Mouse (Mus musculus) neural tube, embryonic 15.5 days (tissue): ENCODE data around the gene Zfp385c. TPM values are rescaled to one million over a fixed set of nuclear protein-coding genes. Genes with fewer than 3 reads are reported as not detected.

Source experiments
- ATAC-seq: fragments of 200-750 bp; cut with Nextera tagmentation; 2 replicates; pipeline ENCODE4 v1.8.0; 2017; ENCODE audit warnings: mild to moderate bottlenecking, moderate TSS enrichment, moderate library complexity; ENCODE audit not compliant: low FRiP score
- H3K27ac ChIP-seq: fragments of 300-500 bp; sonication (generic); replicated peaks from 2 replicates; pipeline ENCODE4 v1.5.1; 2015; ENCODE audit warnings: mild to moderate bottlenecking, inconsistent platforms
- H3K27me3 ChIP-seq: fragments of 300-500 bp; sonication (generic); replicated peaks from 2 replicates; pipeline ENCODE4 v1.6.1; 2015; ENCODE audit warnings: inconsistent platforms
- H3K36me3 ChIP-seq: fragments of 300-500 bp; sonication (generic); 2 replicates; pipeline ENCODE4 v1.6.1; 2015; ENCODE audit warnings: inconsistent platforms
- H3K4me1 ChIP-seq: fragments of 300-500 bp; sonication (generic); 2 replicates; pipeline ENCODE4 v1.6.1; 2015; ENCODE audit warnings: inconsistent platforms
- H3K4me2 ChIP-seq: fragments of 300-500 bp; sonication (generic); 2 replicates; pipeline ENCODE4 v1.6.1; 2015; ENCODE audit warnings: inconsistent platforms, mild to moderate bottlenecking, moderate library complexity
- H3K4me3 ChIP-seq: fragments of 300-500 bp; sonication (generic); replicated peaks from 2 replicates; pipeline ENCODE4 v1.5.1; 2015; ENCODE audit warnings: mild to moderate bottlenecking, inconsistent platforms
- H3K9ac ChIP-seq: fragments of 300-500 bp; sonication (generic); replicated peaks from 2 replicates; pipeline ENCODE4 v1.6.1; 2015; ENCODE audit warnings: mild to moderate bottlenecking, inconsistent platforms
- H3K9me3 ChIP-seq: fragments of 300-500 bp; sonication (generic); replicated peaks from 2 replicates; pipeline ENCODE4 v1.6.1; 2016; ENCODE audit warnings: inconsistent platforms
- WGBS: fragments of 180-500 bp; shearing (Covaris S2); methylation state at CpG from one replicate; pipeline ENCODE4 v1.1.7; 2015; ENCODE audit warnings: mixed read lengths; 5-methylcytosine and 5-hydroxymethylcytosine counted together
- polyA plus RNA-seq: library from polyadenylated mRNA; unstranded; fragments of >200 nt; fragmentation: Nextera tagmentation; extraction: Ambion mirVana; gene quantifications from 2 replicates; pipeline ENCODE4 v1.2.1, GENCODE M21; 2015

The Zfp385c gene
- 0.77 TPM in 2 replicates for polyA plus RNA-seq

DNA sequence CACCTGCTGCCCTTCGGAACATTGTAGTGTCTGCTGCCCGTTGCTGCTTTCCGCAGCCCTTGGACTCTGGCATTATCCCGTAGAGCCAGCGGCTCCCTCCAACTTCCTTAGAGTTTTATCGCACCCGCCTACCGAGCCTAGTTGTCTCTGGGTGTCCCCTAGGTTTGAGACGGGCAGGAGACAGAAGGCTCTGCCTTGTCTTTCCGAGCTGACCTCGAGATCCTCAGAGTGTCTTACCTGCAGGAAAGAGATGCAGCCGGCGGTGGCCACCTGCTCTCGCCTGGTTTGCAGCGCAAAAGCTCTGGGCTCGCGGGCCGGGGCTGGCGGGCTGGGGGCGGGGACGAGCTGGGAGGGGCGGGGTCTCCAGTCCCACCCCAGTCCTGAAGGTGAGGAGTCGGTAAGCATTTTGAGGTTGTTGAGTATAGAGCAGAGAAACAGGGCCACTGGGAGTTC is at the start of gene Zfp385c:
Gene Zfp385c (minus strand): TSS at position 292 of the 453 bp plus-strand sequence.
- H3K4me1 ChIP-seq: peaks cover 10% of the 10 kb centered on the region
- no peak within 1 kb of the TSS for H3K27ac ChIP-seq
- no peak for ATAC-seq
- peak within 1 kb of the TSS; percentile 27 for H3K4me3 ChIP-seq
- H3K4me2 ChIP-seq: peak within 1 kb of the TSS; percentile 57
- WGBS: 1% methylated on average over 23 of the region's 23 CpGs
- H3K9me3 ChIP-seq: no peaks in the 10 kb centered on the region
- H3K36me3 ChIP-seq: no peaks in the 10 kb centered on the region
- H3K27me3 ChIP-seq: peaks cover 32% of the 10 kb centered on the region
- H3K9ac ChIP-seq: peak within 1 kb of the TSS; percentile 30; the same call in 1 of the 2 replicates

DNA sequence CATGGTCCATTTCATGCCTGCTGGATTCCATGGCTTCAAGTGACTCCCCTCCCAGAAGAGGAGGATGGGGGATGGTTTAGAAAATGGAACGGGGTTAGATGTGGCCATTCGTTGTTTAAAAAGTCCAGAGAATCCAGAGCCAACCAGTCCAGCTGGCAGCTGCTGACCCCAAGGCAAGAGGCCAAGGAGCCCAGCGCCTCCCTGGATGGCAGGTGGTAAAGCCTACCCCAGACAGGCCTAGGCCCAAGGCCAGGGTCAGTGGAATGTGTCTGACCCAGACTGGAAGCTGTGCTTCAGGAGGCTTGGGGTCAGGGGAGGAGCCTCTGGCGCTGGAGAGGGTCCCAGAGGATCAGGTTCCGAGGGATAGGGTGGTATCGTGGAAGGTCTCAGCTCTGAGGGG is 49.1 kb upstream of the Zfp385c start:
- Histone ChIP-seq H3K4me1 (peaks cover 17% of the 10 kb centered on the region), H3K9me3 (no peaks in the 10 kb centered on the region), H3K9ac (no peak overlapping the region), H3K36me3 (peaks cover 13% of the 10 kb centered on the region), H3K27ac (no peak overlapping the region), H3K27me3 (no peaks in the 10 kb centered on the region), H3K4me2 (no peak overlapping the region), H3K4me3 (no peak overlapping the region)
- 75% methylated on average over 6 of the region's 6 CpGs for WGBS
- no peak for ATAC-seq

DNA sequence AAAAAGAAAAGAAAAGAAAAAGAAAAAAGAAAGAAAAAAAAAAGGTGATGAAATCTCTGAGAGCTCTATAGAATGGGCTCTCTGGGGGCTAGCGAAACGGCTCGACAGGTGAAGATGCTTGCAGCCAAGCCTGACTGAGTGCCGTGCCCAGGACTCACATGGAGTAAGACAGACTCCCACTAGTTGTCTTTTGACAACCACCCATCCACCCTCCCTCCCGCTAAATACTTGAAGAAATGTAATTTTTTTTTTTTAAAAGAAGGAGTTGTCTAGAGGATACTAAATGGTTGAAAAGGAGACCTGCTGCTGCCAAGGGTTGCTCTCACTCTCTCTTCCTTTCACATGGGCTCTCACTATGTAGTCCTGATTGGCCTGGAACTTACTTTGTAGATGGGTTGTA is 46.5 kb upstream of the Zfp385c start:
- no peaks in the 10 kb centered on the region for H3K9me3 ChIP-seq

DNA sequence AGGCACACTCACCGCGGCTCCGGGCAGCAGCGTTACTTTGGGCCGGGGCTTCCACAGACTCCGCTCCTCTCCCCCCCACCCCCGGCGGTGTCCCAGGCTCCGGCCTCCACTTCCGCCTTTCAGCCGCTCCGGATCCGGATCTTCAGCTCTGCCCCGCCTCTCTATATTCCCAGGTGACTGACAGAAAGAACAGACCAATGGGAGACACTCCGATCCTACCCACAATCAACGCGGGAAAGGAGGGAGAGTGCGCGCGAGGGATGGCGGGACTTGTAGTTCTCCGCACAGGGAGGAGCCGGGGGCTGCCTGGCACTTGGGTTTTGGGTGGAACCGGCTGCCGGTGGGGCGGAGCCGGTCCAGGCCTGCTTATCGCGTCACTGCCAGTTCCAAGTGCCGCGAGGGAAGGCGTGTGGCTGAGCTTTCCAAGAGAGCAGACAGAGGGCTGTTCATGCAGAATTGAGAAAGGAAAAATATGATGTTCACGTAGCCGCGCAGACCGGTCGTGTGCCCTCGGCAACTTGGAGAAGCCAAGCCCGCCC is 45.9 kb upstream of the Zfp385c start, which contains the start of gene Rab5c:
Gene Rab5c (minus strand): TSS at position 150 of the 539 bp plus-strand sequence.
- H3K4me2 ChIP-seq: peak within 1 kb of the TSS; percentile 89
- under 1% methylated on average over 35 of the region's 39 CpGs for WGBS
- peak; percentile 98 for ATAC-seq
- peaks cover 12% of the 10 kb centered on the region for H3K36me3 ChIP-seq
- H3K4me1 ChIP-seq: peaks cover 29% of the 10 kb centered on the region
- H3K9me3 ChIP-seq: no peaks in the 10 kb centered on the region
- H3K4me3 ChIP-seq: peak within 1 kb of the TSS; percentile 77
- H3K27ac ChIP-seq: peak within 1 kb of the TSS; percentile 85
- no peaks in the 10 kb centered on the region for H3K27me3 ChIP-seq
- peak within 1 kb of the TSS; percentile 90 for H3K9ac ChIP-seq

More for the DNA sequence above, 46.5 kb upstream of the Zfp385c start:
- H3K9ac ChIP-seq: peak overlapping the region; percentile 49; the same call in 1 of the 2 replicates
- H3K4me2 ChIP-seq: peak overlapping the region; percentile 62
- H3K27ac ChIP-seq: peak overlapping the region; percentile 85
- peaks cover 29% of the 10 kb centered on the region for H3K4me1 ChIP-seq
- no peak for ATAC-seq
- peak overlapping the region; percentile 77 for H3K4me3 ChIP-seq
- WGBS: 14% methylated on average over 5 of the region's 5 CpGs
- H3K27me3 ChIP-seq: no peaks in the 10 kb centered on the region
- peaks cover 10% of the 10 kb centered on the region for H3K36me3 ChIP-seq

DNA sequence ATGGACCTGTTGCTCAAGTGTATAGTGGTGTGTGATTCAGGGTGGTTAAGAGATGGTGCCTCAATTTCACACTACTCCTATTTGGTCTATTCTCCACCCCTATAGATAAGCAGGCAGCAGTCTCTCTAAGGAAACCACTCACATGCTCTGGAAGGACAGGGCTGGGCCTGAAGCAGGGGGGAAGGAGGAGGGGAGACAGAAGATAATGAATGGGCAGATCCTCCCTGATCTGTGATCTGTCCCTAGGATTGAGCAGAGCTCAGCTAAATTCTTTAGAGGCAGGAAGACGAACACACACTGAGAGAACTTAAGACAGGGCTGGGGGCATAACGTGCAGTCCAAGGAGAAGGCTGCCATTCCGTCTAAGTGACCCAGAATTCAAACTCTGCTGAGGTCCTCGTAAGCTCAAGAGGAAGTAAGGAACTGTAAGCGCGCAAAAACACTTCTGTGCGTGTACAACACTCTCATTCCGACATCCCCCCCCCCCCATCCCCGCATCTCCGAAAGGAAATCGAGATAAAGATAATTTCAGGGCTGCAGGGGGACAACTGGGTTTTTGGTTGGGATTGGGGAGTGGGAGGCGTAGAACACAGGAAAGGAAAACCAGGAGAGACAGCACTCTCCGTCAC is 45.0 kb upstream of the Zfp385c start:
- peak overlapping the region; percentile 71; the same call in 1 of the 2 replicates for H3K27ac ChIP-seq
- peaks cover 17% of the 10 kb centered on the region for H3K36me3 ChIP-seq
- peak overlapping the region; percentile 90 for H3K9ac ChIP-seq
- no peaks in the 10 kb centered on the region for H3K27me3 ChIP-seq
- H3K4me1 ChIP-seq: peaks cover 29% of the 10 kb centered on the region
- H3K4me2 ChIP-seq: peak overlapping the region; percentile 89
- no peak for ATAC-seq
- no peaks in the 10 kb centered on the region for H3K9me3 ChIP-seq
- WGBS: 3% methylated on average over 13 of the region's 13 CpGs
- H3K4me3 ChIP-seq: peak overlapping the region; percentile 77

DNA sequence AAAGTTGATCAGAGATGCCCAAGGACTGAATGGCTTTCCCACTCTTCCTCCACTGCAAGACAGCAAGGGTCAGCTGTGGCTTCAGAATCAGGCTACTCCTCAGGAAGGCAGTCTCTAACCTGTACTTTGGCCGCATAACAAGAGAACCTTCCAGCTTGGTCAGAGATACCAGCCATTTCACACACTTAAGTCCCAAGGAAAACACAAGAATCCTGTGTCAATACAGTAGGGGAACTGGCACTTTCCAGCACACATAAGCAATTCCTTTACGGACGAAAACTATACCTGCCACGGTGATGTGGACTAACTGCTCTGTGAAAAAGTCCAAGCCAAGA is 44.5 kb upstream of the Zfp385c start:
- peaks cover 29% of the 10 kb centered on the region for H3K4me1 ChIP-seq
- no peak for ATAC-seq
- no peaks in the 10 kb centered on the region for H3K9me3 ChIP-seq
- peak overlapping the region; percentile 89 for H3K4me2 ChIP-seq
- peaks cover 14% of the 10 kb centered on the region for H3K36me3 ChIP-seq
- H3K9ac ChIP-seq: 0 out of 2 replicates have a peak overlapping the region, but pooled peaks have one; percentile 90
- WGBS: 82% methylated on average over 4 of the region's 4 CpGs
- no peaks in the 10 kb centered on the region for H3K27me3 ChIP-seq
- no peak overlapping the region for H3K27ac ChIP-seq
- peak overlapping the region; percentile 77 for H3K4me3 ChIP-seq

DNA sequence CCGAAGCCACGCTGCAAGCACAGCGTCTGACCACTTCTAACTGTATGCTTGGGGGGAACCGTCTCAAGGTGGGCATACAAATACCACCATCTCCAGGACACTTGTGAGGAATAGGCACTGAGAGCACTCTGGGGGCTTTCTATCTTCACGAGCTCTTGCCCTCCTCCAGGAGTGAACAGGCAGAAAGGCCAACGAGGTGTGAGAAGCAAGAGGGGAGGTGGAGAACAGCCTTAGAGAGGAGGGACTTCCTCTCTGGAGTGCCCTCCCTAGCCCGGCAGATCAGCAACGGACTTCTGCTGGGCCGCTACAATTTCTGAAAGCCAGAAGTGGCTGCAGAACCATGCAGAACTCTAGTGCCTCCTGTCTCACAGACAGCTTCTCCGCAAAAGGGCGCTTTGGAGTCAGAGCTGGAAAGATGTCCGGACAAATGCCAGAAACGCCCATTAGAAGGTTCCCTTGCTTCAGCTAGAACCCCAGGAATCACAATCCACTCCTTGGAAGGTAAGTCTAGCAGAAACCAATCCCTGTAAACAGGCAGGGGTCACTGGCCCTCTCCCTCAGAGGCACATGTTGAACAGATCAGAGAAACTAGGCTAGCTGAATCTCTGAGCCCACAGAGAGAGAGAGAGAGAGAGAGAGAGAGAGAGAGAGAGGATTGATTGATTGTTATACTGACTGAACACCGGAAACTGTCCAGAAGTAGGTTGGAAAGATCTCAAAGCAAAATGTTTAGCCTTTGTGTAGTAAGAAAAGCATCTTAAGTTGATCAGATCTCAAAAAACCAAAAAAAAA is 43.9 kb upstream of the Zfp385c start:
- no peak for ATAC-seq
- peaks cover 29% of the 10 kb centered on the region for H3K4me1 ChIP-seq
- 0 out of 2 replicates have a peak overlapping the region, but pooled peaks have one; percentile 90 for H3K9ac ChIP-seq
- no peaks in the 10 kb centered on the region for H3K9me3 ChIP-seq
- H3K27me3 ChIP-seq: no peaks in the 10 kb centered on the region
- H3K27ac ChIP-seq: no peak overlapping the region
- WGBS: 83% methylated on average over 14 of the region's 14 CpGs
- H3K36me3 ChIP-seq: peaks cover 8% of the 10 kb centered on the region
- H3K4me3 ChIP-seq: no peak overlapping the region; the same call in 1 of the 2 replicates
- peak overlapping the region; percentile 89 for H3K4me2 ChIP-seq

DNA sequence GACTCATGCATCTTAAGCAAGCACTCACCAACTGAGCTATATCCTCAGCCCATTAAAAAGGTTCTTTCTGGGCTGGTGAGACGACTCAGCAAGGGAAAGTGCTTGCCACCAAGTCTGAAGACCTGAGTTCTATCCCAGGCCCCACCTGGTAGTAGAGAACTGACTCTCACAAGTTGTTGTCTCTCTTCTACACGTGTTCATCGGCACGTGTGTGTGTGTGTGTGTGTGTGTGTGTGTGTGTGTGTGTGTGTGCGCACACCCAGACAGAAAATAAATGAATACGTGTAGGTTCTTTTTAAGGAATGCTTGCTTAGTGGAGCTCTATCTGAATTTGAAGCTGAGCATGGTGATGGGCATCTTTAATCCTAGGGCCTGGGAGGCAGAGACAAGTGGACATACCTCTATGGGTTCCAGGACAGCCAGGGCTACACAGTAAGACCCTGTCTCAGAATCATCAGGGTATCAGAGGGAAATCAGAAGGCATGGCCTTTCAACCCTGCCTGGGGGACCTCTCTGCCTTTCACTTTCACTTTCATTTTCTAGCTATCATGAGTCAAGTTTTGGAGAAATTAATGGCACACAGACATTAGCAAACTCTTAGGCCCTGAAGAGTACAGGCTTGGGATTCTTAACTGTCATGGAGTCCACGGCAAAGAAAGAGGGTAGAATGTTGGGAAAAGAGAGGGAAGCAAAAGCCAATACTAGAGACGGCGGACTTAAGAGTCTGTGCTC is 43.0 kb upstream of the Zfp385c start:
- Histone ChIP-seq H3K27ac (no peak overlapping the region), H3K27me3 (no peaks in the 10 kb centered on the region), H3K4me3 (no peak overlapping the region), H3K9ac (no peak overlapping the region), H3K9me3 (no peaks in the 10 kb centered on the region), H3K36me3 (peaks cover 7% of the 10 kb centered on the region; the same call in 1 of the 2 replicates), H3K4me2 (peak overlapping the region; percentile 89; the same call in 1 of the 2 replicates), H3K4me1 (peaks cover 29% of the 10 kb centered on the region)
- no peak for ATAC-seq
- 91% methylated on average over 9 of the region's 9 CpGs for WGBS

DNA sequence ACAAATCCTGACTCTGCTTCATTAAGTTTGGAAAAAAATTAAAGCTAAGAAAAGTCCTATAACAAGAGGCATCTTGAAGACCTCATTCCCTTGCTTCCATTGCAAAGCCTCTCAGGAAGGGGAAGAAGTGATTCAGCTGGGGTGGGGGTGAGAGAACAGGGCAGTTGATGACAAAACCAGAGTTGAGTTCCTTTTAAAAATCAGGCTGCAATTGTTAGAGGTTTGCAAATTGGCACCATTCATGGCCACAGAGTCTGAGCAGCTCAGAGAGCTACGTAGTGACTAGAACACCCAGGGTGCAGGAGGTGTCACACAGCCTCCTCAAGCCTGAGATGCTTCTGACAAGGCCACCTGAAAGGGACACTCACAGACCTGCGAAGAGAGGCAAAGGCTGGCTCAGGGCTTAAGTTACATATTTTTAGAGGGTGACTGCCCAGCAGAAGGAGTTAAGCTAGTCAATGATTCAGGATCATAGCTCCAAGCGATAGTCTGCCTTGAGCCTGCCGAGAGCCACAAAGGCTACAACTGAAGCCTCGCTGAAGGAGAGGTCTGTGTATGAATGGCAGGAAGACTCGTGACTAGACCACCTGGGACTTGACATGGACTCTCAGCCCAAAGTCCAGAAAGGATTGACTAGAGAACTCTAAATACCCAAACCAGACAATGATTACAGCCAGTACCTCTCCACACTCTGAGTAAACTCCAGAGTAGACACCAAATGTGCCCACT is 38.4 kb upstream of the Zfp385c start:
- no peak overlapping the region for H3K4me2 ChIP-seq
- H3K4me3 ChIP-seq: no peak overlapping the region
- 86% methylated on average over 6 of the region's 6 CpGs for WGBS
- no peak for ATAC-seq
- no peak overlapping the region for H3K9ac ChIP-seq
- no peaks in the 10 kb centered on the region for H3K9me3 ChIP-seq
- no peak overlapping the region for H3K27ac ChIP-seq
- H3K36me3 ChIP-seq: peaks cover 23% of the 10 kb centered on the region
- peaks cover 4% of the 10 kb centered on the region for H3K4me1 ChIP-seq
- no peaks in the 10 kb centered on the region for H3K27me3 ChIP-seq

DNA sequence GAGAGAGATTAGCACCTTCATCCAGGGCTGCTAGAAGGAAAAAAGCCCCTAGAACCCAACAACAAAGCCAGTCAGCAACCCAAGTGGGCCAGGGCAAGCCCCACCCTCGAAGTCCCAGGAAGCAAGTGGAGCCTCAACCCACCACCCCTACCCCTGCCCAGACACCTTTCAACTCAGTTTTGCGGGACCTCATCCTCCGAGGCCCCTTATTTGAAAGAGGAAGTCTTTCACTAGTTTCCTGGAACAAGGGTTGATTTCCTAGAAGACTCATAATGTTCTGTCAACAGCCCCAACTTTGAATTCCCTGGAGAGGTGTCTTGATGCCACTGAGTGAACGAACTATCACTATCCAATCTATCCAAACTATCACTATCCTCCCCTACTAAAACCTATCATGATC is 37.7 kb upstream of the Zfp385c start:
- Histone ChIP-seq H3K36me3 (peaks cover 23% of the 10 kb centered on the region), H3K4me1 (peaks cover 5% of the 10 kb centered on the region)
- WGBS: 88% methylated on average over 4 of the region's 4 CpGs

More for the DNA sequence above, 37.7 kb upstream of the Zfp385c start:
- no peaks in the 10 kb centered on the region for H3K27me3 ChIP-seq
- no peak overlapping the region for H3K4me2 ChIP-seq
- H3K9me3 ChIP-seq: no peaks in the 10 kb centered on the region
- no peak overlapping the region for H3K9ac ChIP-seq
- no peak for ATAC-seq
- H3K27ac ChIP-seq: no peak overlapping the region
- no peak overlapping the region for H3K4me3 ChIP-seq
